Mouse (Mus musculus): ENCODE measurements around the gene Vmn2r7. TPM values are rescaled to one million over a fixed set of nuclear protein-coding genes. Genes with fewer than 3 reads are reported as not detected.
A peak's percentile ranks its signal among the peaks of the same experiment; 100 is the strongest.
"Not testable (repeated sequence)": the region's sequence is repeated elsewhere in the genome, so short reads cannot be mapped to it uniquely, and the experiment has no call there.

The Vmn2r7 gene
- polyA plus RNA-seq, 1 experiment from 2014 or later, result not detected

DNA sequence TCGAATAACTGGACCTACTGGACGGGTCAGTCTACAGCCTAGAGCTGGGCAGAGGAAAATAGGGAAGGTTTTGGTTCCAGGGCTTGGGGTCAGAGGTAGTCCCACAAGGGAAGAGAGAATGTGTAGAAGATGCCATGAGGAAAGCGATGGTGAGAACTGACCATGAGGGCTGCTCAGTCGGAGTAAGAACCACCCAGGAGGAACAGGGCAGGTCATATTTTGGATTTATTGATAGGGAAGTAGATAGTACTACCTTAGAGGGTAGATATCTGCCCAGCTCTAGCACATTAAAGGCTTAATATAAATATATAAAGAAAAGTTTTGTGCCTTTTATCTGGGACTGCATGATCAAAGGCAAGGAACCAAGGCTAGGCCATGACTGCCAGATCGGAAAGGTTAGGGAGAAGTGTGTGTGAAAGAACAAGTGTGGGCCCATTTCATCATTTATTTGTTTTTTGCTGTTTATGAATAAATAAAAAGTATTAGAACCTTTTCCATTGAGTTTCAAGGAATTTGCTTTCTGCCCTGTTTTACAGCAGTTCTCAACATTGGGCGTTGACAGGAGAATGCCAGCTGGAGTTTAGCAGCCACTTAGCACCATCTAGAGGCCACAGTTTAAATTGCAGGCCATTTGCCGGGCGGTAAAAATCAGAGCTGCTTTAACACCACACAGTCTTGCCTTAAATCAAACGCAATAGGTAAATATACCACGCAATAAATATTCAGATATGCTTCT, 53.9 kb downstream of the Vmn2r7 start:
- no peaks in the 10 kb centered on the region for H3K36me3 ChIP-seq (ENCODE audit: control insufficient read depth, insufficient read depth, low read length)
- no peak overlapping the region for H3K27ac ChIP-seq (ENCODE audit: low read depth, low read length)
- WGBS (ENCODE audit: insufficient replicate concordance), result 53% methylated on average over 10 of the region's 10 CpGs
- no peaks in the 10 kb centered on the region for H3K4me1 ChIP-seq (ENCODE audit: control insufficient read depth, insufficient read depth, low read length)
- no peak overlapping the region for H3K4me2 ChIP-seq
- no peak overlapping the region for H3K9ac ChIP-seq (ENCODE audit: low read depth, low read length)
- no peak; the same call in 1 of the 2 replicates for ATAC-seq (replicated peaks; ENCODE audit: insufficient number of reproducible peaks, low FRiP score, low TSS enrichment)
- H3K4me3 ChIP-seq (ENCODE audit: low read depth, low read length), result no peak overlapping the region
- H3K27me3 ChIP-seq (ENCODE audit: control insufficient read depth, insufficient read depth, low read length), result 0 out of 2 replicates have a peak, but pooled peaks cover 5% of the 10 kb centered on the region
- H3K9me3 ChIP-seq (replicated peaks; ENCODE audit: control insufficient read depth, low read length), result no peaks in the 10 kb centered on the region

DNA sequence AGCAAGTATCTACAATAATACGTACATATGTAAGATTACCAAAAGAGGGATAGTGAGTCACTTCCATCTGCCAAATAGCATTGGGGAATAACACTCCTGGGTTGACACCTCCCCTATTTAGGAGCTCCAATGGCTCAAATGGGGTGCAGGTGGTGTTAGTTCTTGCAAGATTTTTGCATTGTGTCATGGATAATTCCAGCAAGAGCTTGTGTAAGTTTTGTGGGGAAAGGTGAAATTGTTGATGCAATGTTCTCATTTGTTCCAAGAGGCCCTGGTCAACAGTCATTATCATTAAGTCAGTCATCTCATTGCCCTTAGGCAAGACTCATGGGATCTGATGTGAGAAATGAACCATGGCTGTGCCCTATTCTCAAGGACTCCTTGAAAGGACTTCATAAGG, 61.7 kb downstream of the Vmn2r7 start:
- Histone ChIP-seq H3K4me1 (ENCODE audit: control insufficient read depth, insufficient read depth, low read length) (no peaks in the 10 kb centered on the region), H3K4me3 (ENCODE audit: low read depth, low read length) (no peak overlapping the region), H3K27me3 (ENCODE audit: control insufficient read depth, insufficient read depth, low read length) (no peaks in the 10 kb centered on the region), H3K9me3 (replicated peaks; ENCODE audit: control insufficient read depth, low read length) (no peaks in the 10 kb centered on the region), H3K9ac (ENCODE audit: low read depth, low read length) (no peak overlapping the region), H3K4me2 (no peak overlapping the region), H3K36me3 (ENCODE audit: control insufficient read depth, insufficient read depth, low read length) (no peaks in the 10 kb centered on the region), H3K27ac (ENCODE audit: low read depth, low read length) (no peak overlapping the region)
- 84% methylated on average over 1 of the region's 1 CpGs for WGBS (ENCODE audit: insufficient replicate concordance)
- ATAC-seq (replicated peaks; ENCODE audit: insufficient number of reproducible peaks, low FRiP score, low TSS enrichment), result no peak

DNA sequence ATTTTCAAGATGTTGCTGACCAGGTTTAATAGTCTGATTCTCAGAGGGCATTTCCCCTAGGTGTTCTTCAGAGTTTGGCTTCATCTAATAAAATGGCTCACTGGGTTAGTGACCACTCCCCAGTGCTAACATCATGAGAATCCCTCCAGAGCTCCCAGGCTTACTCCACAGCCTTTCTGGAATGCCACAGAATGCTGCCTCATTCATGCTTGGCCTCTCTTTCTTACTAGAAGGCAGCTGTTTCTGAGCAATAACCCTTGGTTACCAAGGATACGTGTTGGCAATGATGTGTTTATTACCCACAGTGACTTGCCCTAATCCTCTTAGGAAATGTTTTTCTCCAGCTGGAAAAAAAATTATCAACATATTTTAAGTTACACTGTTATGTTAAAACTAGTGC, 72.4 kb downstream of the Vmn2r7 start:
- no peak overlapping the region for H3K9ac ChIP-seq (ENCODE audit: low read depth, low read length)
- H3K36me3 ChIP-seq (ENCODE audit: control insufficient read depth, insufficient read depth, low read length), result no peaks in the 10 kb centered on the region
- no peak overlapping the region for H3K4me2 ChIP-seq
- ATAC-seq (replicated peaks; ENCODE audit: insufficient number of reproducible peaks, low FRiP score, low TSS enrichment), result no peak
- no peaks in the 10 kb centered on the region for H3K27me3 ChIP-seq (ENCODE audit: control insufficient read depth, insufficient read depth, low read length)
- no peaks in the 10 kb centered on the region for H3K4me1 ChIP-seq (ENCODE audit: control insufficient read depth, insufficient read depth, low read length)
- no peaks in the 10 kb centered on the region for H3K9me3 ChIP-seq (replicated peaks; ENCODE audit: control insufficient read depth, low read length)
- H3K4me3 ChIP-seq (ENCODE audit: low read depth, low read length), result no peak overlapping the region
- WGBS (ENCODE audit: insufficient replicate concordance), result 90% methylated on average over 1 of the region's 1 CpGs
- H3K27ac ChIP-seq (ENCODE audit: low read depth, low read length), result no peak overlapping the region

- Histone ChIP-seq H3K4me1 (ENCODE audit: control insufficient read depth, insufficient read depth, low read length) (no peaks in the 10 kb centered on the region), H3K9me3 (replicated peaks; ENCODE audit: control insufficient read depth, low read length) (no peaks in the 10 kb centered on the region; the same call in 1 of the 2 replicates), H3K27me3 (ENCODE audit: control insufficient read depth, insufficient read depth, low read length) (no peaks in the 10 kb centered on the region), H3K4me2 (no peak overlapping the region), H3K27ac (ENCODE audit: low read depth, low read length) (no peak overlapping the region), H3K9ac (ENCODE audit: low read depth, low read length) (no peak overlapping the region), H3K36me3 (ENCODE audit: control insufficient read depth, insufficient read depth, low read length) (no peaks in the 10 kb centered on the region), H3K4me3 (ENCODE audit: low read depth, low read length) (no peak overlapping the region)
- 65% methylated on average over 2 of the region's 2 CpGs for WGBS (ENCODE audit: insufficient replicate concordance)
- ATAC-seq (replicated peaks; ENCODE audit: insufficient number of reproducible peaks, low FRiP score, low TSS enrichment), result no peak
Observed at GRCm38 (mm10) chr3:64756145-64756544, 88.4 kb downstream of the Vmn2r7 start.

DNA sequence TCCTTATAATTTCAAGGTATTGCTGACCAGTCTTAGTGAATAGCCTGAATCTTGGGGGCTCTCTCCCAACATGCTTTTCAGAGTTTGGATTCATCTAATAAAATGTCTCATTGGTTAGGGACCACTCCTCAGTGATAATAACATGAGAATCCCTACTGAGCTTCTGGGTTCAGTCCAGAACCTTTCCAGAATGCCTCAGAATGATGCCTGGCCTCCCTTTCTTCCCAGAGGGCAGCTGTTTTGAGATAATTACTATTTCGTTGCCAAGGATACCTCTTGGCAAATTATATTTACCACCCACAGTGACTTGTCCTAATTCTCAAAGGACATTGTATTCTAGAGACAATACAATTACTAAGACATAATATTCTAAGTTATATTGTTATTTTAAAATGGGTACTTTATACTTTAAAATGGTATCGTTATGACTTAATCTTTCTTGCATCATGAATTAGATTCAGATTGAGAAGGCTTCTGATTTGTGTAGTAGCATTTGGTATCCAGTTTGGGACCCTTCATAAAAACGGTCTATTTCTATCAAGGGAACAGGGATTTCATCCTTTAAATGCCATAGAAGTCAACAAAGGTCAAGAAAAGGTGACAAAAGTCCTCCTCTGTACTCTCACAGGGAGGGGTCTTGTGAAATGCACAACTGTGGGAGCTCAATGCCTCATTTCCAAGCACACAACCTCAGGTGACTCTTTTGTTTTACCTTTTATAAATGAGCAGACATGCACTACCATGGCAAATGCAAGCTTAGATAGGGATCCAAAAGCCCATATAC, 117.2 kb downstream of the Vmn2r7 start:
- not testable (repeated sequence) for H3K4me3 ChIP-seq (ENCODE audit: low read depth, low read length); H3K27ac ChIP-seq (ENCODE audit: low read depth, low read length); H3K36me3 ChIP-seq (ENCODE audit: control insufficient read depth, insufficient read depth, low read length); H3K27me3 ChIP-seq (ENCODE audit: control insufficient read depth, insufficient read depth, low read length); H3K9me3 ChIP-seq (replicated peaks; ENCODE audit: control insufficient read depth, low read length); H3K4me2 ChIP-seq; H3K4me1 ChIP-seq (ENCODE audit: control insufficient read depth, insufficient read depth, low read length); ATAC-seq (replicated peaks; ENCODE audit: insufficient number of reproducible peaks, low FRiP score, low TSS enrichment); H3K9ac ChIP-seq (ENCODE audit: low read depth, low read length)
- 71% methylated on average over 3 of the region's 3 CpGs for WGBS (ENCODE audit: insufficient replicate concordance)

DNA sequence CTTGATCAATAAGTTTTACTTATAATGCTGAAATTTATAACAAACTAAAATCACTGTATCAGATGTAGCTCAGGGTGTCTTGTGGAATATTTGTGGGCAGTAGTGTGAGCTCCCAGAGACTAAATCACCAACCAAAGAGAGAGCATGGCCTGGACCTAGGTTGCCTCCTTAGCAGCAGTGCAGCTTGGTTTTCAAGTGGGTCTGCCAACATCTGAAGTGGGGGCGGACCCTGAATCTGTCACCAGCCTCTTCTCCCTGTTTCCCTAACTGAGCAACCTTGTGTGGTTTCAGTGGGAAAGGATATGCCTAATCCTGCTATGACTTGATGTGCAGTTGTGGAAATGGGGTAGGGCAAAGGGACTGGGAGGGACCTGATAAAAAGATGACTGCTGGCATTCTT, 118.8 kb downstream of the Vmn2r7 start:
- not testable (repeated sequence) for H3K4me2 ChIP-seq; H3K9ac ChIP-seq (ENCODE audit: low read depth, low read length); H3K4me1 ChIP-seq (ENCODE audit: control insufficient read depth, insufficient read depth, low read length); H3K4me3 ChIP-seq (ENCODE audit: low read depth, low read length); H3K36me3 ChIP-seq (ENCODE audit: control insufficient read depth, insufficient read depth, low read length); H3K27me3 ChIP-seq (ENCODE audit: control insufficient read depth, insufficient read depth, low read length); H3K9me3 ChIP-seq (replicated peaks; ENCODE audit: control insufficient read depth, low read length); H3K27ac ChIP-seq (ENCODE audit: low read depth, low read length)
- 48% methylated on average over 1 of the region's 1 CpGs for WGBS (ENCODE audit: insufficient replicate concordance)
- peak; percentile 59; the same call in 1 of the 2 replicates for ATAC-seq (replicated peaks; ENCODE audit: insufficient number of reproducible peaks, low FRiP score, low TSS enrichment)

DNA sequence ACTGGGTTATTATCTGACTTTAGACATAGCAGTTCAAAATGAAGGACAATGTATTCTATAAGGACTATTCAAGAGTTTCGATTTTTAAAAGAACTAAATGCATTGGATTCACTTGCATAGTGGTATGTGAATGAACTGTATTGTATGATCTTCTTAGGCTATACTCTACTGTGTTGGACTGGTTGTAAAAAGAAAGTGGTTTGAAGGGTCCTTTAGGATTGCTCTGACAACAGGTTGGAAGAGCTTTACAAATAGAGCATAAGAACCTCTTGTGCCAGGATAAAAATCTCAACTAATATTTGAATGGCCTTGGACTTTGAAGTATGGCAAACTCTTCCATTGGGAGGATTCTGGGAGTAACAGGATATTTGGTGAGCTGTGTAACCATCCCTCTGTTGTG, 168.5 kb downstream of the Vmn2r7 start:
- not testable (repeated sequence) for ATAC-seq (replicated peaks; ENCODE audit: insufficient number of reproducible peaks, low FRiP score, low TSS enrichment); H3K4me2 ChIP-seq; H3K9me3 ChIP-seq (replicated peaks; ENCODE audit: control insufficient read depth, low read length); H3K4me1 ChIP-seq (ENCODE audit: control insufficient read depth, insufficient read depth, low read length); H3K27ac ChIP-seq (ENCODE audit: low read depth, low read length); H3K36me3 ChIP-seq (ENCODE audit: control insufficient read depth, insufficient read depth, low read length); H3K4me3 ChIP-seq (ENCODE audit: low read depth, low read length); H3K9ac ChIP-seq (ENCODE audit: low read depth, low read length); H3K27me3 ChIP-seq (ENCODE audit: control insufficient read depth, insufficient read depth, low read length)
- WGBS (ENCODE audit: insufficient replicate concordance), result 61% methylated on average over 1 of the region's 1 CpGs

Measured in heart, embryonic 11.5 days (tissue).